Comparison of ENCODE assay signal across 7 mouse cellular contexts in the genomic region with DNA sequence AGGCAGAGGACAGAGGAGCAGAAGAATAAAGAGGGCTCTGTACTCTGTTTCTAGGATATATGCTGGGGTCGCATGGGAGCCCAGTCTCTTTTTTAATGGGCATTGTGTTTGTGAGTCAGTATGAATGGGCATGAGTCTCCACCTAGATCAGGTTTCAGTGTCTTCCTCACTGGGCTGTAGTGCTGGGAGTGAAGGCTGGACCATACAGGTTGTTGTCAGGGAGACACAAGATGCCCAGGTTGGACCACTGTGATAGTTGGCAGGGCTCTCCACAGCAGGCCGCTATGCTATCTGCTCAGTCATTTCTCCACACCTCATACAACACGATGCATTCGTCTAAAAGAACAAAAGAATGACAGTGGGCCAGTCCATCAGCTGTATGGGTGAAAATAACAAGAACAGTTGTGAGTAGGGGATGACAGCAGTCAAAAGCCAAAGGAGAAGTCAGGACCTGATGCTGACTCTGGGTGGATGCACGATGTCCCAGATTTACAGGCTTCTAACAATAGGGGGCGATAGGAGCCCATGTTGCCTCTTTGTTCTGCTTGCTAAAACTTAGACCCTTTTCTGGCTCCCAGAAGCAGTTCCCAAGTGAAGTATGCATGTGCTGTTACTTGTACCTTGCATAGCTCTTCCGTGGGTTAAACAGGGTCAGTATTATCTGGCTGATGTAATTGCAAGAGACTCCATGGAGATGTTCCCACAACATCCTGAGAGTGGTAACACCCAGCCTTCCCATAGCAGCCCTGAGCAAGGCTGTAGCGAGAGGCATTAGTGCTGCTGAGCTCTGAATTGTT.
A peak's percentile ranks its signal among the peaks of the same experiment; 100 is the strongest.
DNase-seq lines count a peak whose midpoint lies in the region; ATAC-seq and TF ChIP-seq lines count a peak whose summit lies in the region.

No protein-coding gene starts in this region.

- TF ChIP-seq CTCF in liver, embryonic 14.5 days (IDR thresholded peaks at IDR 0.05; ENCODE audit: low read depth): peak; percentile 38

- no peak for DNase-seq in liver, embryonic 14.5 days (ENCODE audit: low read depth in 3 of 3, low spot score in 3 of 3)
- DNase-seq in liver: no peak
- DNase-seq in cerebellum, adult 11-12 months: peak; percentile 4
- DNase-seq in embryo, embryonic 11 days: peak; percentile 64
- DNase-seq in layer of hippocampus, adult 8-10 months (ENCODE audit: low spot score in 2 of 2): peak; percentile 18 to 45
- DNase-seq in right cerebral cortex, postnatal 4 days: peak; percentile 16
- no peak for DNase-seq in testis, postnatal 14 days (ENCODE audit: low spot score)

- no peaks in the 10 kb centered on the region for H3K27me3 ChIP-seq in liver, embryonic 14.5 days (ENCODE audit: control insufficient read depth, insufficient read depth, low read length)

- H3K9ac ChIP-seq in liver, embryonic 14.5 days (replicated peaks): no peak overlapping the region

- no peak overlapping the region for H3K27ac ChIP-seq in liver, embryonic 14.5 days

- H3K36me3 ChIP-seq in liver, embryonic 14.5 days (replicated peaks; ENCODE audit: control insufficient read depth, insufficient read depth, low read depth): no peaks in the 10 kb centered on the region

- no peak overlapping the region for H3K4me3 ChIP-seq in liver, embryonic 14.5 days (ENCODE audit: insufficient read depth in 1 of 2, low read depth in 2 of 2, low read length in 2 of 2)

- ATAC-seq in liver, embryonic 14.5 days (ENCODE audit: insufficient read depth): no peak

- H3K4me2 ChIP-seq in liver, embryonic 14.5 days (ENCODE audit: low read depth): no peak overlapping the region

- H3K4me1 ChIP-seq in liver, embryonic 14.5 days (replicated peaks; ENCODE audit: control insufficient read depth in 2 of 2, insufficient read depth in 2 of 2, low read length in 1 of 2): no peaks in the 10 kb centered on the region

- 30% methylated on average over 8 of the region's 8 CpGs for WGBS in liver, embryonic 14.5 days (ENCODE audit: insufficient replicate concordance)

- no peak for TF ChIP-seq EP300 in liver, embryonic 14.5 days (IDR thresholded peaks at IDR 0.05; ENCODE audit: low read depth)

- H3K9me3 ChIP-seq in liver, embryonic 14.5 days (ENCODE audit: control insufficient read depth, low read length): no peaks in the 10 kb centered on the region

Comparison
In these comparisons a context has a peak if more than half of its experiments do, and no peak if none do; other contexts are left out.
1. DNase-seq: peak in cerebellum, adult 11-12 months (single experiment), embryo, embryonic 11 days (single experiment), layer of hippocampus, adult 8-10 months (2 of 2) and right cerebral cortex, postnatal 4 days (single experiment); none in liver, embryonic 14.5 days (0 of 3), liver (single experiment) and testis, postnatal 14 days (single experiment).